Mouse (Mus musculus): ENCODE data around the gene Asap2.
"Not testable (repeated sequence)": the region's sequence is repeated elsewhere in the genome, so short reads cannot be mapped to it uniquely, and the experiment has no call there.

DNA sequence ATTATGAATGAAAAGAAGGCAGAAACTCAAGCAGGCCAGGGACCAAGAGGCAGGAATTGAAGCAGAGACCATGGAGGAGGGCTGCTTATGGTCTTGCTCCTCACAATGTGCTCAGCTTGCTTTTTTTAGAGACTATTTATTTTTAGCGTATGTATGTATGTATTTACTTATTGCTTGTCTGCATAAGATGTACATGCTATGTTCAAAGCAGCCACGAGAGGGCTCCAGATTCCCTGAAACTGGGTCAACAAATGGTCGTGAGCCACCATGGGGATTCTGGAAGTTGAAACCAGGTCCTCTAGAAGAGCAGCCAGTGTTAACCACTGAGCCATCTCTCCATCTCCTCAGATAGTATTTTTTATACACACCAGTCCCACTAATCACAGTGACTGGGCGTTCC is 85.5 kb downstream of the Asap2 start:
- not testable (repeated sequence) for TF ChIP-seq POLR2A (IDR thresholded peaks at IDR 0.05; ENCODE audit: control insufficient read depth in 1 of 2, insufficient read depth in 1 of 2, low read depth in 1 of 2, low read length in 2 of 2, poor library complexity in 1 of 2); JUND (IDR thresholded peaks at IDR 0.05; ENCODE audit: low read depth, low read length)
- TF ChIP-seq ZC3H11A (IDR thresholded peaks at IDR 0.05; ENCODE audit: low read depth, low read length): peak; percentile 26; the same call in 1 of the 2 replicates

Data from MEL (cell line).